Mouse (Mus musculus): ENCODE measurements around the gene Nkx1-2.

- TF ChIP-seq POLR2A (IDR thresholded peaks at IDR 0.05; ENCODE audit: insufficient read length, low read depth) (no peak), CEBPB (IDR thresholded peaks at IDR 0.05; ENCODE audit: insufficient read depth, poor library complexity, severe bottlenecking) (no peak)
These were observed 15.9 kb upstream of the Nkx1-2 start for GRCm38 (mm10) chr7:132615346-132615745.
